Mouse (Mus musculus) E14TG2a.4 (cell line): ENCODE measurements around the gene Tor4a.

Experiments
- H3K27me3 ChIP-seq: 2 replicates; pipeline ENCODE4 v1.6.1; 2014; ENCODE audit warnings: low read length, control low read depth; ENCODE audit not compliant: insufficient read depth
- H3K36me3 ChIP-seq: 2 replicates; pipeline ENCODE4 v1.6.1; 2014; ENCODE audit warnings: low read length, control low read depth; ENCODE audit not compliant: insufficient read depth
- H3K4me1 ChIP-seq: replicated peaks from 2 replicates; pipeline ENCODE4 v1.6.1; 2014; ENCODE audit warnings: low read depth, low read length, control low read depth
- H3K4me3 ChIP-seq: replicated peaks from 2 replicates; pipeline ENCODE4 v1.5.1; 2014; ENCODE audit warnings: mild to moderate bottlenecking, low read length
- H3K9me3 ChIP-seq: 2 replicates; pipeline ENCODE4 v1.6.1; 2014; ENCODE audit warnings: low read length, control low read depth
- CTCF ChIP-seq: conservative IDR thresholded peaks from 2 replicates; pipeline ENCODE4 v1.5.1; 2014; ENCODE audit warnings: low read length
- NANOG ChIP-seq: IDR thresholded peaks from 2 replicates; pipeline ENCODE4 v1.6.1; 2014; ENCODE audit warnings: borderline replicate concordance, low read length, mixed read lengths
- POU5F1 ChIP-seq: IDR thresholded peaks from 2 replicates; pipeline ENCODE4 v1.6.1; 2014; ENCODE audit warnings: low read length, borderline replicate concordance

Tor4a gene

GRCm38 (mm10) chr2:25167919-25168664 is 28.6 kb downstream of the Tor4a start:
- H3K4me3 ChIP-seq = peak overlapping the region; percentile 60
- H3K36me3 ChIP-seq = no peaks in the 10 kb centered on the region
- no peak for TF ChIP-seq POU5F1
- peaks cover 54% of the 10 kb centered on the region for H3K4me1 ChIP-seq
- peaks cover 89% of the 10 kb centered on the region for H3K27me3 ChIP-seq
- peaks cover 2% of the 10 kb centered on the region; the same call in 1 of the 2 replicates for H3K9me3 ChIP-seq

DNA sequence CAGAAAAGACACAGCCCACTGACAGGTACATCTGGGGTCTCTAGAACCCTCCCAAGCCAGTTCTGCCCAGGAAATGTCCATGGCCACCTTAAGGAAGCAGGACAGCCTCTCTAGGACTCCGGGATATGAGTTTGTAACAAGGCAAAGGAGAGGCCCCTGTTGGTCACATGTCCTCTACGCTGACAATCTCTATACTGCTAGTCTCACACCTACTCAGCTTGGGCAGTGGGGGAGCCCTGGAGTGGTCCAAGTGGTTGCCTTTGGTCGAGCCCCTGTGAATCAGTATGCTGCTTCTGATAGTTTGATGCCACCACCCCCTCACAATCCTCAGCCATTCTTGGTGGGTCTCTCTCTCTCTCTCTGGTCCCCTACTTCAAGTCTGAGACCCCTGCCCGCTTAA is 29.2 kb downstream of the Tor4a start:
- Histone ChIP-seq H3K27me3 (peaks cover 87% of the 10 kb centered on the region), H3K9me3 (peaks cover 2% of the 10 kb centered on the region; the same call in 1 of the 2 replicates), H3K4me3 (peak overlapping the region; percentile 60), H3K4me1 (peaks cover 54% of the 10 kb centered on the region), H3K36me3 (no peaks in the 10 kb centered on the region)
- no peak for TF ChIP-seq POU5F1
- no peak for TF ChIP-seq CTCF
- no peak for TF ChIP-seq NANOG

GRCm38 (mm10) chr2:25157655-25158054 is 39.0 kb downstream of the Tor4a start:
- TF ChIP-seq CTCF (peak; percentile 94), NANOG (no peak)
- H3K27me3 ChIP-seq = peaks cover under 1% of the 10 kb centered on the region; the same call in 1 of the 2 replicates
- H3K9me3 ChIP-seq = no peaks in the 10 kb centered on the region
- H3K4me3 ChIP-seq = no peak overlapping the region
- no peaks in the 10 kb centered on the region for H3K36me3 ChIP-seq
- peaks cover 7% of the 10 kb centered on the region for H3K4me1 ChIP-seq

GRCm38 (mm10) chr2:25156990-25157389 is 39.7 kb downstream of the Tor4a start:
- Histone ChIP-seq H3K9me3 (no peaks in the 10 kb centered on the region), H3K27me3 (no peaks in the 10 kb centered on the region), H3K4me1 (0 out of 2 replicates have a peak, but pooled peaks cover under 1% of the 10 kb centered on the region), H3K36me3 (no peaks in the 10 kb centered on the region), H3K4me3 (no peak overlapping the region)
- TF ChIP-seq NANOG = no peak
- TF ChIP-seq CTCF = no peak; the same call in 1 of the 2 replicates
- TF ChIP-seq POU5F1 = no peak

DNA sequence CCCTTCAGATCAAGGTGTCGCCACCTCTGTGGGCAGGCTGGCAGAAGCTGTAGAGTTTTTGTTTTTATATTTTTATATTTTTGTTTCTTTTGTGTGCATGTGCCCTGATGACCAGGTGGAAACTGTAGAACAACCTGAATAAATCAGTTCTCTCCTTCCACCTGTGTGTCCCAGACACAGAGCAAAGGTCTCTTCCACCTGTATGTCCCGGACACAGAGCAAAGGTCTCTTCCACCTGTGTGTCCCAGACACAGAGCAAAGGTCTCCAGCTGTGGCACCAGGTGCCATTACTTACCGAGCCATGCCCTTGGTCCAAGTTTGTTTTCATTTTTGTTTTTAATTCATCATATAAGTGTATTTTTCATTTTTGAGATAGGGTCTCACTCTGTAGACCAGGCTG is 40.5 kb downstream of the Tor4a start:
- H3K9me3 ChIP-seq = no peaks in the 10 kb centered on the region
- no peaks in the 10 kb centered on the region for H3K4me1 ChIP-seq
- TF ChIP-seq CTCF = no peak
- no peak for TF ChIP-seq POU5F1
- TF ChIP-seq NANOG = no peak
- H3K36me3 ChIP-seq = no peaks in the 10 kb centered on the region
- no peak overlapping the region for H3K4me3 ChIP-seq
- H3K27me3 ChIP-seq = no peaks in the 10 kb centered on the region

DNA sequence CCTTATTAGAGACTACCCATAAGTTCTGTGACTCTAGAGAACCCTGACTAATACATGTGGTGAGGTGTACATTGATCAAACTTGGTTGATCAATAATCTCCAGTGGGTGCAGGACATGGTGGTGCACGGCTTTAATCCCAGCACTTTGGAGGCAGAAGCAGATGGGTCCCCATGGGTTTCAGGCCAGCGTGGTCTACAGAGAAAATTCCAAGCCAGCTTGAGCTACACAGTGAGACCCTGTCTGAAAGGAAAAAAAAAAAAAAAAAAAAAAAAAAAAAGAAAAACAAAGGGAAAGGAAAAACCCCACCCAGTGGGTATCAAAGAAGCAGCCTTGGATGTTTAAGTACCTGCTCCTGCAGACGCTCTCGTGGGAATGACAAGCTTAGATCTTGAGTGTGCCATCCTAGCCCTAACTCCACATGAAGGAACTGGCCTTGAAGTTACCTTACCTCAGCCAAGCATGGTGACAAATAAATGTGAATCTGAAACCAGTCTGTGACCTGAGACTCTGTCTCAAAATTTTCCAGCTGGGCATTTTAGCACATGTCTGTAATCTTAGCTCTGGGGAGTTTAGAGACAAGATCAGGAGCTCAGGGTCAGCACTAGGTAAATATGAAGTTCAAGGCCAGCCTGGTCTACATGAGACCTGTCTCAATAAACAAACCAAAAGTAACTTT is 45.3 kb downstream of the Tor4a start:
- TF ChIP-seq POU5F1 (no peak), CTCF (no peak), NANOG (no peak)

GRCm38 (mm10) chr2:25149643-25150042 is 47.0 kb downstream of the Tor4a start:
- H3K36me3 ChIP-seq = no peaks in the 10 kb centered on the region
- no peaks in the 10 kb centered on the region for H3K9me3 ChIP-seq
- peaks cover 10% of the 10 kb centered on the region; the same call in 1 of the 2 replicates for H3K4me1 ChIP-seq
- H3K27me3 ChIP-seq = peaks cover 25% of the 10 kb centered on the region
- H3K4me3 ChIP-seq = no peak overlapping the region
- TF ChIP-seq NANOG (no peak), POU5F1 (no peak), CTCF (no peak)

More for the DNA sequence above, 45.3 kb downstream of the Tor4a start:
- Histone ChIP-seq H3K4me3 (no peak overlapping the region), H3K4me1 (peaks cover 10% of the 10 kb centered on the region; the same call in 1 of the 2 replicates), H3K9me3 (no peaks in the 10 kb centered on the region), H3K27me3 (peaks cover 19% of the 10 kb centered on the region), H3K36me3 (no peaks in the 10 kb centered on the region)

DNA sequence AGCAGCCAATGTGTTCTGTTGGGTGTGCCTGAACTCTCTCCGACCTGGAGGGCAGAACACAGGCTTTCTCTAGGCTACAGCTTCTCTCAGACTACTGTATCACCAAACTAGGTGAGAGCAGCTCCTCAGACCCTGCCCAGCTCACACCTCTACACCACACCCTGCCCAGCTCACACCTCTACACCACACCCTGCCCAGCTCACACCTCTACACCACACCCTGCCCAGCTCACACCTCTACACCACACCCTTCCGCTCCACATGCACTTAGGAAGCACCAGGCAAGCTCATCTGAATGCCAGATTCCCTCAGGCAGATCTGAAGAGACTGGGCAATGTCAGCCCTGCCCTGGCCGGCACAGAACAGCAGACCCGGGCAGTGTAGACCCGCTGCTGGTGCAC is 48.8 kb downstream of the Tor4a start:
- no peaks in the 10 kb centered on the region for H3K36me3 ChIP-seq
- TF ChIP-seq CTCF (no peak), POU5F1 (no peak), NANOG (no peak)
- no peak overlapping the region for H3K4me3 ChIP-seq
- H3K4me1 ChIP-seq = peaks cover 10% of the 10 kb centered on the region; the same call in 1 of the 2 replicates
- no peaks in the 10 kb centered on the region for H3K9me3 ChIP-seq
- peaks cover 25% of the 10 kb centered on the region for H3K27me3 ChIP-seq

GRCm38 (mm10) chr2:25147398-25147797 is 49.3 kb downstream of the Tor4a start:
- Histone ChIP-seq H3K36me3 (no peaks in the 10 kb centered on the region), H3K9me3 (no peaks in the 10 kb centered on the region), H3K4me3 (no peak overlapping the region), H3K4me1 (peaks cover 10% of the 10 kb centered on the region; the same call in 1 of the 2 replicates), H3K27me3 (peaks cover 25% of the 10 kb centered on the region)
- no peak for TF ChIP-seq NANOG
- TF ChIP-seq CTCF = no peak
